Mouse (Mus musculus): ENCODE results near the gene Armc8. TPM values are rescaled to one million over a fixed set of nuclear protein-coding genes. Genes with fewer than 3 reads are reported as not detected.

Gene Armc8
- polyA plus RNA-seq, 1 experiment = 52.8 TPM

DNA sequence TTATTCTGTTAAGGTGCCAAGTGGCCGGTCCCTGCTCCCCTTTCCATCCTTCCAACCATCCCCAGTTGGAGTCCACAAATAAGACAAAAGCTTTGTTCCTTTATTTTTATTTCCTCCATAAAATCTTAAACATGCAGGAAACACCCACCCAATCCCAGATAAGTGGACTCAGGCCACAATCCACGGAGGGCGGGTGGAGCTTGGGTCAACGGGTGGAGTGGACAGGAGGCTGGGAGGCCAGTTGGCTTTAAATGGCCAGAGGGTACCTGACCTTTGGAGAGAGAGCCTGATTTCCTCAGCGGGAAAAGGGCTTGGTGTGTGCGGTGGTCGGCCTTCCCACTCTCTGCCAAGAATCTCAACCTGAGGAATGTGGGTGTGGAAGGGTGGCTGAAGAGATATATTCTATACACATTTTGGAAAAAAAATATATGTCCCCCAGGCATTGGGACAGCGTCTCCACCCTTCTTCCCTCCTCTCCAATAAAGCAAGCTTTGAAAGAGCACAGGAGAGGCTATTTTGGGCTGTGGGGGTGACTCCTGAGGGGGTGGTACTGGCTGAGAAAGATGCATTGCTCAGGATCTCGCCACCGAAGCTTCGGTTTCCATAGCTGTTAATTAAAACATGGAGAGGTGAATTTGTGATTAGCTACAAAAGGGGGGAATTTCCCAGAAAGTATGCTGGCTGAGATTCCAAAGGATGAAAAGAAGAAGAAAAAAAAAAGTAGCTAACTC is 139.9 kb downstream of the Armc8 start:
- TF ChIP-seq POLR2A (IDR thresholded peaks at IDR 0.05; ENCODE audit: borderline replicate concordance, insufficient read depth, low read length) (no peak), CTCF (IDR thresholded peaks at IDR 0.05; ENCODE audit: borderline replicate concordance, insufficient read depth, low read depth, low read length) (no peak)
- 82% methylated on average over 11 of the region's 11 CpGs for WGBS
- no peaks in the 10 kb centered on the region for H3K27me3 ChIP-seq (ENCODE audit: control insufficient read depth, insufficient read depth, low read length)
- H3K4me3 ChIP-seq (replicated peaks; ENCODE audit: insufficient read depth, low read depth, low read length) = no peak overlapping the region
- peaks cover 19% of the 10 kb centered on the region for H3K4me1 ChIP-seq (ENCODE audit: control insufficient read depth, insufficient read depth, low read length)
- DNase-seq = no peak
- H3K27ac ChIP-seq (ENCODE audit: insufficient read depth, low read length) = no peak overlapping the region

Other genes with a start within 250 kb of the Armc8 start
- gene Esyt3, start 210.3 kb downstream of the Armc8 start, polyA plus RNA-seq (2012; rRNA removed) = 0.43 and 0.54 TPM in 2 replicates
- gene Mras, start 131.5 kb downstream of the Armc8 start, polyA plus RNA-seq (2012; rRNA removed) = 68.9 and 81.5 TPM in 2 replicates
- 0.15 and 0.49 TPM in 2 replicates for gene Nme9, start 117.4 kb downstream of the Armc8 start, polyA plus RNA-seq (2012; rRNA removed)
- 14.2 and 15.3 TPM in 2 replicates for gene Dbr1, start 6.9 kb upstream of the Armc8 start, polyA plus RNA-seq (2012; rRNA removed)
- not detected in 2 replicates for gene A4gnt, start 43.6 kb upstream of the Armc8 start, polyA plus RNA-seq (2012; rRNA removed)
- gene Dzip1l, start 60.6 kb upstream of the Armc8 start, polyA plus RNA-seq (2012; rRNA removed) = 8.4 and 8.5 TPM in 2 replicates
- gene Cldn18, start 148.4 kb upstream of the Armc8 start, polyA plus RNA-seq (2012; rRNA removed) = not detected in 2 replicates